ENCODE assay signal across 13 mouse cellular contexts in the genomic region with DNA sequence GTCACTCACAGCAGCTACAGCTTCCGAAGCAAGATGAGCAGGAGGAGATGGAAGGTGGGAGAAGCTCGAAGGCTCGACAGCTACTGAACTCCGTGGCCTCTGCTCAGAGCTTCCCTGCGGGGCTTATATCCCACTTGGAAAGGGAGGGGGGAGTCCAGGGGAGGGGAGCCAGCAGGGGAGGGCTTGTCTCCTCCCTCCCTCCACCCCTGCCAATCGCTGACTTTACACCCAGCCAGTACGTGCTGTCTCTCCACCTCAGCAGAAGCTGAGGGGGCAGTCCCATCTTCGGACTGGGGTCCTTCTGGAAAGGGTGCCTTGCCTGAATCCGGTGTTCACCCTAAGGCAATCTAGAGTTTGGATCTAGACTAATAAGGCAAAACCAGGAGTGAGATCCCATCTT. TPM values are rescaled to one million over a fixed set of nuclear protein-coding genes. Genes with fewer than 3 reads are reported as not detected.
A peak's percentile ranks its signal among the peaks of the same experiment; 100 is the strongest.
DNase-seq lines count a peak whose midpoint lies in the region; ATAC-seq and TF ChIP-seq lines count a peak whose summit lies in the region.
"Had no signal": no experiment of that assay in that cellular context is flagged by ENCODE, and none has a peak within 500 bp of the region (broad histone marks: within the 10 kb centered on the region; RNA-seq: fewer than 3 reads in every experiment).

Gene Pyy (minus strand): TSS at position 101 of the 400 bp plus-strand sequence.

- no peaks in the 10 kb centered on the region for H3K4me1 ChIP-seq in kidney, embryonic 14.5 days (ENCODE audit: control insufficient read depth, insufficient read depth, low read length)
- H3K4me1 ChIP-seq in intestine, postnatal 0 days (replicated peaks; ENCODE audit: control insufficient read depth, insufficient read depth, low read length), result no peaks in the 10 kb centered on the region

- peaks cover 48% of the 10 kb centered on the region for H3K27me3 ChIP-seq in kidney, embryonic 14.5 days (ENCODE audit: control insufficient read depth, insufficient read depth, low read length)
- peaks cover 56% of the 10 kb centered on the region for H3K27me3 ChIP-seq in intestine, postnatal 0 days (replicated peaks; ENCODE audit: control insufficient read depth, insufficient read depth, low read length)

- no peak for TF ChIP-seq CTCF in intestine, postnatal 0 days (IDR thresholded peaks at IDR 0.05; ENCODE audit: low read depth)

- WGBS in kidney, embryonic 14.5 days, result 7% methylated on average over 9 of the region's 9 CpGs
- WGBS in intestine, postnatal 0 days, result 14% methylated on average over 9 of the region's 9 CpGs

- peak within 1 kb of the TSS; percentile 10; the same call in 1 of the 2 replicates for H3K4me3 ChIP-seq in kidney, embryonic 14.5 days (ENCODE audit: low read length)
- 0 out of 2 replicates have a peak within 1 kb of the TSS, but pooled peaks have one; percentile 7 for H3K4me3 ChIP-seq in intestine, postnatal 0 days (ENCODE audit: low read depth, low read length)

- H3K36me3 ChIP-seq in kidney, embryonic 14.5 days (ENCODE audit: control insufficient read depth, insufficient read depth, low read length), result no peaks in the 10 kb centered on the region
- H3K36me3 ChIP-seq in intestine, postnatal 0 days (ENCODE audit: control insufficient read depth, insufficient read depth), result no peaks in the 10 kb centered on the region
- H3K36me3 ChIP-seq: G1E had no signal

- H3K27ac ChIP-seq in kidney, embryonic 14.5 days (ENCODE audit: low read depth, low read length), result no peak within 1 kb of the TSS
- H3K27ac ChIP-seq in intestine, postnatal 0 days (ENCODE audit: low read depth, low read length), result no peak within 1 kb of the TSS

- H3K9me3 ChIP-seq in kidney, embryonic 14.5 days (ENCODE audit: control insufficient read depth, low read length), result no peaks in the 10 kb centered on the region
- H3K9me3 ChIP-seq in intestine, postnatal 0 days (ENCODE audit: control insufficient read depth), result no peaks in the 10 kb centered on the region
- H3K9me3 ChIP-seq: G1E had no signal

- H3K4me2 ChIP-seq in kidney, embryonic 14.5 days (replicated peaks; ENCODE audit: low read depth, low read length), result no peak within 1 kb of the TSS; the same call in 1 of the 2 replicates
- 0 out of 2 replicates have a peak within 1 kb of the TSS, but pooled peaks have one; percentile 24 for H3K4me2 ChIP-seq in intestine, postnatal 0 days (replicated peaks; ENCODE audit: low read depth)

- intact Hi-C loops in left cerebral cortex, postnatal 14 days (cut with DNase I), result no loop called here

- DNase-seq in kidney, adult 18-20 months, result no peak
- no peak for DNase-seq in thymus, postnatal 0 days (ENCODE audit: low spot score)
- DNase-seq in thymus, postnatal 14 days, result no peak
- no peak for DNase-seq in adrenal gland, postnatal 4 days (ENCODE audit: low spot score in 2 of 2)
- DNase-seq in left cerebral cortex, postnatal 14 days (ENCODE audit: low spot score in 2 of 2), result no peak
- DNase-seq: heart, adult 18-20 months; lung, postnatal 36 days had no signal

- no peak within 1 kb of the TSS for H3K9ac ChIP-seq in kidney, embryonic 14.5 days (ENCODE audit: low read depth, low read length)
- H3K9ac ChIP-seq in intestine, postnatal 0 days (ENCODE audit: low read depth, low read length), result no peak within 1 kb of the TSS

- ATAC-seq in kidney, embryonic 14.5 days (ENCODE audit: low FRiP score, low TSS enrichment), result no peak
- ATAC-seq in intestine, postnatal 0 days, result no peak

RNA-seq across cellular contexts. Expression of gene Pyy, which starts in this region (rescaled TPM):
- not detected in 2 replicates for polyA plus RNA-seq in kidney, embryonic 14.5 days (2014; fragmentation: Nextera tagmentation; extraction: Ambion mirVana)
- polyA plus RNA-seq in thymus, postnatal 0 days (2015; fragmentation: Nextera tagmentation; extraction: Ambion mirVana), result 10.9 and 12.2 TPM in 2 replicates
- 181 and 192 TPM in 2 replicates for polyA plus RNA-seq in intestine, postnatal 0 days (2015; fragmentation: Nextera tagmentation; extraction: Ambion mirVana)
- 10 to 100 TPM in 1 of 2 experiments, not detected in 1; 25.9 TPM for total RNA-seq in adrenal gland, postnatal 4 days (2021)
- total RNA-seq in left cerebral cortex, postnatal 14 days (2021), result not detected
- total RNA-seq: G1E; heart, adult 18-20 months; left cerebral cortex, postnatal 10 days had no signal
- polyA plus RNA-seq: frontal cortex, adult 2 months; G1E; neural tube, embryonic 11.5 days had no signal

Comparison
In these comparisons a context has a peak if more than half of its experiments do, and no peak if none do; other contexts are left out.
1. RNA of gene Pyy (polyA plus RNA-seq): 181 to 192 TPM in intestine, postnatal 0 days; 10.9 to 12.2 TPM in thymus, postnatal 0 days and not detected in kidney, embryonic 14.5 days; every median in the first group is over 10 times any median in the second.